Mouse (Mus musculus) right cerebral cortex, adult 18-20 months (tissue): Measurements from ENCODE around the gene Pxdc1.

Source experiments
- DNase-seq: peaks from one replicate; pipeline ENCODE4 v3.0.0; 2022; ENCODE audit warnings: mixed read lengths

The Pxdc1 gene

GRCm38 (mm10) chr13:34653391-34653790 is at the start of gene Pxdc1:
Gene Pxdc1 (minus strand): TSS chr13:34653486.
- no peak for DNase-seq

DNA sequence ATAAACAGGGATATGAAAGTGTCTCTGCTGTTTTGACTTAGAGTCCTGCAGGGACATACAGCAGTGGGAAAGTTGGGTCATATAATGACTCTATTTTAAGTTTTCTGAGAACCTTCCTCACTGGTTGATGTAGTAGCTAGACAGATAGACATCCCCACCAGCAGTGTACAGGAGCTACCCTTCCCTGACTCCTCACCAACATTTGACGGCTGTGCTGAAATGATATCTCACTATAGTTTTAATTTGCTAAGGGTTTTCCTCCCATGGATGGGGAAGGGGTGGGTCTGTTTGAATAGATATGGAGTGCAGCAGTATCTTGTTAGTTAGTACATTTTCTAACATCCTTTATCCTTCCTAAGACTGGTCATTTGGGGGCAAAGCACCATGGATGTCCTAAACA is 47.3 kb upstream of the Pxdc1 start:
- no peak for DNase-seq

- DNase-seq, result no peak
Observed at GRCm38 (mm10) chr13:34700091-34700490, 46.8 kb upstream of the Pxdc1 start.

DNA sequence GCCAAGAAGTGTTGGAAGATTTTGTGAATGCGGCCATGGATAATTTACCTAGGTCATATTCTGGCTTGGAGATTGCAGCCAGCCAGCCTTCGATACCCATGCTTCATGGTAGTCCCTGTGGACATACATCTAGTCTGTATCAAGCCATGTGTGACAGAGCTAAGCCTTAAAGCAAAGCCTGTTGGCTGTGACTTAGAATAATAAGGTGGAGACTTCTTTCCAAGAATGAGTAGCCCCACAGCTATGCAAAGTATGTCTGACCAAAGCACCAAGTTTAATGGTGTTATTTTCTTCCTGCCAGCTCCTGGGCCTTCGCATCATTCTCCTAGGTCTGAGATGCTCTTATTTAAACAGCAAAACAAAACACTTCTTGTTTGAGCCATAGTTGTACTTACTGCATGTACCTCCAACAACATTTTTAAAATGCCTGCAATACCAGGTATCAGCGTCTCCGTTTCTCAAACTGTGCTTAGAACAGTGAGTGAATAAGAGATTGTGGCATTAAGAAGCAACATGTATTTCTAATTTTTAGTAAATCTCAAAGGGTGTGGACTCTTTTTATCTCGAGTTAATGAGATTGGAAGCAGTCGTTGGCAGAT is 43.5 kb upstream of the Pxdc1 start:
- no peak for DNase-seq

DNA sequence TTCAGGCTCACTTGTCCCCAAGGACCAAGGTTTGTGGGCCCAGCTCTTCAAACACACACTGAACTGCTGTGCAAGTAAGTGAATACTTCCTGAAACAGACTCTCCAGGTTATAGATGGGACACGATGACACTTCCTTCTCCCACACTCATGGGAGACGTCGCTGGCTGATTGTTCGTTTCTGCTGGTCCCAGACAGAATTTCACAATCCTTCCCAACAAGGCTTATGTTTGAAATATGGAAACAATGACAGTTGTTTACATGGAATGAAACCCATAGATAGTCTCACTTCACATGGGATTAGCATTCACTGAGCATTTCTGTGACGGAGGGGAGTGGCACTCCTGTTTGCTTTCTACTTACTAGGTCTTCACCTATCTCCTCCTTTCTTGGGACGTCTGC is 39.8 kb upstream of the Pxdc1 start:
- no peak for DNase-seq

DNA sequence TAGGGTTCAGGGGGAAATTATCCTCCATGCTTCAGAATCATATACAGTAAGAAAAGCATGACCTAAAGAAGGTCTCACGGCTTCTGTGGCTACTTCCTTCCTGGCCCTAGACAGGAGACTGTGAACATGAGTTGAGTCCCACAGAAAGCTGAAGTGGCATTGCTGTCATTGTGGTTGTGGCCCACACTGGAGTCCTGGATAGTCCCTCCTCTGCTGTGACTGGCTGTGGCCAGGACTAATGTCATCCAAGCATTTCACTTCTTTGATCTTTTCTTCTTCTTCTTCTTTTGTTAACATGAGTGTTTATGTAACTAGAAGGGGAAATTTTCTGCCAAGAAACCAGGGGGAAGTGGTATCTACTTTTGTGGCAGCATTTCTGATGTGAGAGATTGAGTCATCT is 37.8 kb upstream of the Pxdc1 start:
- DNase-seq, result no peak

DNA sequence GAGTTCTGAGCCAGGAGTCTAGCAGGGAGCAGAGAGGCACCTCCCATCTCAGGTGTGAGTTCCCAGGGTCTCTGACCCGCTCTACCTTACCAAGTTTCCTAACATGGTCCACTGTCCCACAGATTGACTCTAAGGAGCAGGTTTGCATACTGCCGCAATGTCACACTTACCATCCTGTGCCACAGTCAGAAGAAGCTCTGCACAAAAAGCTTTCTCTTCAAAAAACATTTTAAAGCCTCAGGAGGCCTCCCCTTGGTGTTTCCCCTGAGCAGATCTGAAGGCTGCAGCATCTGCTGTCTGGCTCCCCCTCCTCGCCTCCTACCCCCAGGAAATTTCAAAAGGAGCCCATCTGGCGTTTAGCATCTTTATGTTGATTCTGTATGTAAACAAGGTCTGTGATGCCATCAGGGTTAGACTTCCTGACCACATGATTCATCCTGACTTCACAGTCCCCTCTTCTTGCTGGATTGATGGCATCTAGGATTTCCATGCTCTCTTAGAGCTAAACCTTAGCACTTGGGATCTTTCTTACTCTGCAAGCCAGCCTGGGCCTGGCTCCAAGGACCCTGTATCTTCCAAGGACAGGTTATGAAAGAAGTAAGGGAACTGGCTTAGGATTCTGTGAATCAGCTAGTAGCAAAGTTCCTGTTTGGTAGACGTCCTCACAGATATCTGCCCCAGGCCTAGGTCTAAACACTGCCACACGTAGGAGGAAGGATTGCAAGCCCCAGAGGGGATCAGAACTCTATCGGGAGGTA is 31.9 kb upstream of the Pxdc1 start:
- DNase-seq, result no peak

DNA sequence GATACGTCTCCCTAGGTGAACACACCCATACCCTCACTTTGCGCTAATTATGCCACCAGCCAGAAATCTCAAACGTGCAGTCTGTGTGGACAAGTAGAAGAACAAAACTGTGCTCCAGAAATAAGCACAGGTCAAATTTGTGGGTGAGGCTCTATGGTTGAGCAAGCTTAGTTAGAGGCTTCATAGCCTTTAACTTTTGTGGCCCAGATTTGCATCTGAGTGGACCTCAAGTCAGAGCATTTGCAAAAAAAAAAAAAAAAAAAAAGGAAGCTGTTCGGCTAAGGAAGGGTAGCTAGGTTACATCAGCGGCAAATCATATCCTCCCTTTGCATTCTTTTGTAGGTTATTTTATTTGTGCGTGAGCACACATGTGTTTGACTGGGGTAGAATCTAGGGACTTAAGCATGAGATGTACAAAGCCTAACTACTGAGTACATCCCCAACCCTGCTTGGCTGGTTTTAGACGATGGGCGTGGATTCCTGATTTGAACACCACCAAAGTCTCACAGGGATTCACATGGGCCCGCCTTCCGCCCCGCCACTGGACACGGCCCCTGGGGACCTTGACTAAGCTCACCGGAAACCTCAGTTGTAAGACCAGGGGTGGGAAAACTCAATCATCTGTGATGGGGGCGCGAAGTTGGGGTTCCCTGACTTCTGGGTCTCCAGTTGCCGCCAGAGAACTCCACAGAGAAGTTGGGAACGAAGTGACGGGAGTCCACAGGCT is 30.6 kb upstream of the Pxdc1 start:
- DNase-seq, result no peak

DNA sequence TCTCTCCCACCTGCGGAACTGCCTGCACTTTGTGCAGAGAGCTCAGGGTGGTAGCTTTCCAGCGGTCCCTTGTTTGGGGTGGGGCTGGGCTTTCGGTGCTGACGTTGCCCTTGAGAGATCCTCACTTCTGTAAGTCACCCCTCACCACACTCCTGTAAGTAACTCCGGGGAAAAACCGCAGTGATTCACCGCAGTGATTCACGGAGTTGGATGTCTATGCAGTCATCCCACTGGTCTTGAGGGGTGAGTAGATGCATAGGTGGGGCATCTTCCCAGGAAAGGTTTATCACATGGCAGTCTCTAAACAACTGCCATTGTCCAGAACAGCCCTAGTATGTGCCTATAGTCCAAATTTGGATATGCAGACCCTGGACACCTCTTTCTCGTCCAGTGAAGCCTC is 30.0 kb upstream of the Pxdc1 start:
- no peak for DNase-seq

DNA sequence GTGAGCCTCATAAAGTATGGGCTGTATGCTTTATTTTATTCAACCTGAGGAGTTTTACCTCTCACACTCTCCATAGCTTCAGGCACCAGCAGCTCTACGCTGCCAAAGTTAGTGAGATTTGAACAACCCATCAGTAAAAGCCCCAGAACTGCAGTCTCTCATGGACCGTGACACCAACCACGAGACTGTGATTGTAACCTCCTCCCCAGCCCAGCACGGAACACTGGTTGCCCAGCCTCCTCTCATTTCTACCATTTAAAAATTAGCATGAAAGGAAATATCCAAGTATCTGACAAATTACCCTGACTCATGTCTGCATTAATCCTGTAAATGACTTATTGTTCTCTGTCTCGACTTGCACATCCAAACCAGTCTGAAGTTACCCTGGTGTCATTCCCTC is 23.2 kb upstream of the Pxdc1 start:
- DNase-seq, result no peak

DNA sequence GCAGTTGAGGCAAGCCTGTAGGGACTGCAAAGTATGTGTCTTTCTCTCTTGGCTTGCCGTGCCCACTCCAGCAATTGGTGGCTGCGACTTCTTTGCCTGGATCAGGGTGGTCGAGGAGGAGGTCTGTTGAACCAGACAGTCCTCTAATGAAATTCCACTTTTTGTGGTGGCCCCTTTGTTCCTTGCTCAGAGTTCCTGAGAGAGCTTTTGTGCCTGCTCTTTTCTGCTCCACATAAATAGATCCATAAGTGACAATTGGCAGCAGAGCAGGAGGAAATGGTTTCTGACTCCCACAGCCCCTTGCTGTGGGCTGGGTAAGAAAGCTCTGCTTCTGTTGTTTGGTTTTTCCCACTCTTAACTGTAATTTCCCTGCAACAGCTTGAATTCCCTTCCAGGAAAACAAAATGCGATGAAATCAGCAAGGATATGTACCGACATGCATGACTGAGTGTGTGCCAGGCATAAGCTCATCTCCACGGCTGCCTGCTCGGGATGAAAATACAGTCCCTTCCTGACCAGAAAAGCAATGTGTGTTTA is 22.6 kb upstream of the Pxdc1 start:
- DNase-seq, result peak; percentile 6

- DNase-seq, result no peak
Observed at GRCm38 (mm10) chr13:34673354-34673753, 20.1 kb upstream of the Pxdc1 start.

DNA sequence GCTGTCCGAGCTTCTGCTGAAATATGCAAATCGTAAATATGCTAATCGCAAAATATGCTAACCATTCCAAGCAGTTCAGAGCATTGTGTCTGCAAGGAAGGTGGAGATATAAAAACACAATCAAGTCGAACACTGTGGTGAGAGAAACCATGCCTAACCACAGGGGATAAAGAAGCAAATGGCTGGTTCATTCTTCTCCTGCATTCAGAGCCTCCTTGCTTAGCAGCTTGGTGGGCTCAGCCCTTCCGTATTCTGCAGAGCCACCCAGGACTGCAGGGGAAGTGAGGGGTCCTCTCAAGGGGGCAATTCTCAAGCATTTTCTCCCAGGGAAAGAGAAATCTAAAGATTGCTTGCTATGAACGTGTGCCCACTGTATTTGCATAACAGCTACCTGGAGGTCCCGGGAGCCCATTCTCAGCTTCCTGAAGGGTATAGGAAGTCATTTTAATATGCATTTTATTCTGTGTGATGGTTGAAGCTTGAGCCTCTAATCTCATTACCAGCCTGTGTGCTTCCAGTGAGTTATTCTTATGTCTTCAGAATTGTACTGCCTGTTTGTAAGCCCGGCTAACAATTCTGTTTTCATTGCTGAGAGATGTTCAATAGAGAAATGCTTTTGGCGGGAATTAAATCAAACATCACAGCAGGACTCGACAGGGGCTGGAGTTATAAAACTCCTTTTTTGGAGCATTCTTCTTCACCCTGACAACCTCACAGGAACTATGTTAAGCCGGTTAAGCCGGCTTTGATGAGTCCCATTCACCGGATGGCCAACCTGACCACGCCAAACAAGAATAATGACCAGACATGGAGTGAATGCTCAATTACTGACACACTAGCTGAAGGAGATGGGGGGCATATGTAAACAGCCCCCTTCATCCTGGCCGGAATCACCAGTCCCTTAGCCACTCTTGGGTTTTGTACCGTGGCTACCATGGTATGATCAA is 16.9 kb upstream of the Pxdc1 start:
- no peak for DNase-seq

- no peak for DNase-seq
Observed at GRCm38 (mm10) chr13:34667197-34667596, 13.9 kb upstream of the Pxdc1 start.

GRCm38 (mm10) chr13:34665074-34665473 is 11.8 kb upstream of the Pxdc1 start:
- no peak for DNase-seq

GRCm38 (mm10) chr13:34663762-34664161 is 10.5 kb upstream of the Pxdc1 start:
- DNase-seq, result no peak

- no peak for DNase-seq
Observed at GRCm38 (mm10) chr13:34659507-34659906, 6.2 kb upstream of the Pxdc1 start.

DNA sequence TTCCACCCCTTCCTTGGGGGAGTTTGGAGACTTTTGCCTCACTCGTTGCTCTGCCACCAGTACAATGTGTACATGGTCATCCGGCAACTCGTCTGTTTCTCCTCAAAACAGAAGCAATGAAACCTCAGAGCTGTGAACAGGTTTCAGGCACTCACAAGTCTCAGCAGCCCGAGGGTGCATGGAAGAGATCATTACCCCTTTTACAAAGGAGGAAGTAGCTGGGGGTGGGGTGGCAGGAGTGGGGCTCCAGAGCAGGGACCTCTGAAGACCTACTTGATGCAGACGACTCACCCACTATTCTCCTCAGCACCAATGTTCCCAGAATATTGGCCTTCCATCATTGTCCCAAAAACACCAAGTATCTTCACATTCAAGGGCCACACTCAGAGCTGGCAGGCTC is 3.1 kb upstream of the Pxdc1 start:
- no peak for DNase-seq

GRCm38 (mm10) chr13:34652353-34653241 is 689 bp downstream of the Pxdc1 start:
- DNase-seq, result peak; percentile 24

DNA sequence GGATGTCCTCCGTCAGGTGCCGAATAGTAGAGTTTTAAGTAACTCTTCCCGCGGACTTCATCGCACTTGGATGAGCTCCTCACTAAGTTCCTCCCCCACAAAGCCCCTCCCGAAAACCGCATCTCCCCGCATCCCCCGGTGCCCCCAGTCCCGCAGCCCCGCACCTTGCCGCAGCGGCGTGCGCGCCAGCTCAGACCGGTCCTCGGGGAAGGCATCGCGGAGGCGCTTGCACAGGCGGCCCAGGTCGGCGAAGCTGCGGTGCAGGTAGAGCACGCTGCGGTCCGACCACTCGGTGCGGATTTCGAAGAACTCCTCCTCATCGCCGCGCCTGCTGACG is 1.3 kb downstream of the Pxdc1 start:
- no peak for DNase-seq

GRCm38 (mm10) chr13:34651474-34651991 is 1.8 kb downstream of the Pxdc1 start:
- DNase-seq, result no peak
